Mouse (Mus musculus): ENCODE data around the gene Malsu1.

DNA sequence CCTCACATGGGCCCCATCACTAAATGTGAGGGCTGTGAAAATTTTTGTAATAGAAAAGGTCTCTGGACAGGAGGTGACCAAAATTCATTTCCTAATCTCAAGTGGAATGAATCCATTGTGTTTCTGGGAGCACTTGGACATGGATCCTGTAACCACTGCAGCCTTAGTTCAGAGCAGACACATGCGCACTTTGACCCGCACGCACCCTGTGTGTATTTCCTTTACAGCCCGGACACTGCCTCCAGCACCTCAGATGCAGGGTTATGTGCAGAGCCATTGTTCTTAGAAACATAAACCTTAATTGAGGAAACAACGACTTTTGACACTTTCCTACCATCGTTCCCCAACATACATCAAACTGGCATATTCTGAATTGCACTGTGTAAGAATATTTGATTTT lies 40.9 kb downstream of the Malsu1 start:
- TF ChIP-seq FLI1 (IDR thresholded peaks at IDR 0.05; ENCODE audit: low read length) (no peak), GATA1 (IDR thresholded peaks at IDR 0.05; ENCODE audit: borderline replicate concordance, low read length) (no peak)
